Mouse (Mus musculus): ENCODE results near the gene Dnaja4.

Dnaja4 gene

GRCm38 (mm10) chr9:54698318-54699086 is at the start of gene Dnaja4:
TSS of gene Dnaja4 (plus strand) at chr9:54698873.
- no peaks in the 10 kb centered on the region for H3K36me3 ChIP-seq (ENCODE audit: control insufficient read depth, insufficient read depth, low read length, poor library complexity, severe bottlenecking)
- peaks cover 3% of the 10 kb centered on the region; the same call in 1 of the 2 replicates for H3K27me3 ChIP-seq (ENCODE audit: control insufficient read depth, insufficient read depth, low read length, poor library complexity, severe bottlenecking)
- no peak for DNase-seq (ENCODE audit: low read depth, low spot score)

GRCm38 (mm10) chr9:54649360-54649759 is 49.3 kb upstream of the Dnaja4 start:
- H3K27me3 ChIP-seq (ENCODE audit: control insufficient read depth, insufficient read depth, low read length, poor library complexity, severe bottlenecking): no peaks in the 10 kb centered on the region

GRCm38 (mm10) chr9:54652778-54653177 is 45.9 kb upstream of the Dnaja4 start:
- Histone ChIP-seq H3K27me3 (ENCODE audit: control insufficient read depth, insufficient read depth, low read length, poor library complexity, severe bottlenecking) (no peaks in the 10 kb centered on the region), H3K36me3 (ENCODE audit: control insufficient read depth, insufficient read depth, low read length, poor library complexity, severe bottlenecking) (no peaks in the 10 kb centered on the region)
- no peak for DNase-seq (ENCODE audit: low read depth, low spot score)

More at GRCm38 (mm10) chr9:54649360-54649759, 49.3 kb upstream of the Dnaja4 start:
- H3K36me3 ChIP-seq (ENCODE audit: control insufficient read depth, insufficient read depth, low read length, poor library complexity, severe bottlenecking): no peaks in the 10 kb centered on the region
- no peak for DNase-seq (ENCODE audit: low read depth, low spot score)

- no peaks in the 10 kb centered on the region for H3K36me3 ChIP-seq (ENCODE audit: control insufficient read depth, insufficient read depth, low read length, poor library complexity, severe bottlenecking)
- H3K27me3 ChIP-seq (ENCODE audit: control insufficient read depth, insufficient read depth, low read length, poor library complexity, severe bottlenecking): no peaks in the 10 kb centered on the region
- no peak for DNase-seq (ENCODE audit: low read depth, low spot score)
These were observed 42.8 kb upstream of the Dnaja4 start for GRCm38 (mm10) chr9:54655846-54656245.

GRCm38 (mm10) chr9:54656402-54656801 is 42.3 kb upstream of the Dnaja4 start:
- H3K36me3 ChIP-seq (ENCODE audit: control insufficient read depth, insufficient read depth, low read length, poor library complexity, severe bottlenecking): no peaks in the 10 kb centered on the region
- no peaks in the 10 kb centered on the region for H3K27me3 ChIP-seq (ENCODE audit: control insufficient read depth, insufficient read depth, low read length, poor library complexity, severe bottlenecking)
- no peak for DNase-seq (ENCODE audit: low read depth, low spot score)

GRCm38 (mm10) chr9:54658773-54659172 is 39.9 kb upstream of the Dnaja4 start:
- no peak for DNase-seq (ENCODE audit: low read depth, low spot score)
- no peaks in the 10 kb centered on the region for H3K27me3 ChIP-seq (ENCODE audit: control insufficient read depth, insufficient read depth, low read length, poor library complexity, severe bottlenecking)
- no peaks in the 10 kb centered on the region for H3K36me3 ChIP-seq (ENCODE audit: control insufficient read depth, insufficient read depth, low read length, poor library complexity, severe bottlenecking)

- Histone ChIP-seq H3K36me3 (ENCODE audit: control insufficient read depth, insufficient read depth, low read length, poor library complexity, severe bottlenecking) (no peaks in the 10 kb centered on the region), H3K27me3 (ENCODE audit: control insufficient read depth, insufficient read depth, low read length, poor library complexity, severe bottlenecking) (no peaks in the 10 kb centered on the region)
- no peak for DNase-seq (ENCODE audit: low read depth, low spot score)
These were observed 36.9 kb upstream of the Dnaja4 start, which contains the start of gene Acsbg1 for GRCm38 (mm10) chr9:54661605-54662377. TSS of gene Acsbg1 (minus strand) at chr9:54661870.

GRCm38 (mm10) chr9:54664358-54664757 is 34.3 kb upstream of the Dnaja4 start:
- Histone ChIP-seq H3K36me3 (ENCODE audit: control insufficient read depth, insufficient read depth, low read length, poor library complexity, severe bottlenecking) (no peaks in the 10 kb centered on the region), H3K27me3 (ENCODE audit: control insufficient read depth, insufficient read depth, low read length, poor library complexity, severe bottlenecking) (no peaks in the 10 kb centered on the region)
- no peak for DNase-seq (ENCODE audit: low read depth, low spot score)

- H3K36me3 ChIP-seq (ENCODE audit: control insufficient read depth, insufficient read depth, low read length, poor library complexity, severe bottlenecking): no peaks in the 10 kb centered on the region
- H3K27me3 ChIP-seq (ENCODE audit: control insufficient read depth, insufficient read depth, low read length, poor library complexity, severe bottlenecking): no peaks in the 10 kb centered on the region
- no peak for DNase-seq (ENCODE audit: low read depth, low spot score)
These were observed 32.6 kb upstream of the Dnaja4 start for GRCm38 (mm10) chr9:54666116-54666515.

- DNase-seq (ENCODE audit: low read depth, low spot score): no peak
- Histone ChIP-seq H3K36me3 (ENCODE audit: control insufficient read depth, insufficient read depth, low read length, poor library complexity, severe bottlenecking) (no peaks in the 10 kb centered on the region), H3K27me3 (ENCODE audit: control insufficient read depth, insufficient read depth, low read length, poor library complexity, severe bottlenecking) (no peaks in the 10 kb centered on the region)
These were observed 30.2 kb upstream of the Dnaja4 start for GRCm38 (mm10) chr9:54668455-54668854.

- Histone ChIP-seq H3K27me3 (ENCODE audit: control insufficient read depth, insufficient read depth, low read length, poor library complexity, severe bottlenecking) (no peaks in the 10 kb centered on the region), H3K36me3 (ENCODE audit: control insufficient read depth, insufficient read depth, low read length, poor library complexity, severe bottlenecking) (no peaks in the 10 kb centered on the region)
- DNase-seq (ENCODE audit: low read depth, low spot score): no peak
These were observed 26.7 kb upstream of the Dnaja4 start for GRCm38 (mm10) chr9:54671962-54672361.

- DNase-seq (ENCODE audit: low read depth, low spot score): no peak
- Histone ChIP-seq H3K27me3 (ENCODE audit: control insufficient read depth, insufficient read depth, low read length, poor library complexity, severe bottlenecking) (no peaks in the 10 kb centered on the region), H3K36me3 (ENCODE audit: control insufficient read depth, insufficient read depth, low read length, poor library complexity, severe bottlenecking) (no peaks in the 10 kb centered on the region)
These were observed 24.8 kb upstream of the Dnaja4 start for GRCm38 (mm10) chr9:54673887-54674286.

GRCm38 (mm10) chr9:54676531-54676986 is 22.1 kb upstream of the Dnaja4 start:
- Histone ChIP-seq H3K27me3 (ENCODE audit: control insufficient read depth, insufficient read depth, low read length, poor library complexity, severe bottlenecking) (no peaks in the 10 kb centered on the region), H3K36me3 (ENCODE audit: control insufficient read depth, insufficient read depth, low read length, poor library complexity, severe bottlenecking) (no peaks in the 10 kb centered on the region)
- DNase-seq (ENCODE audit: low read depth, low spot score): peak; percentile 62

- no peak for DNase-seq (ENCODE audit: low read depth, low spot score)
- Histone ChIP-seq H3K36me3 (ENCODE audit: control insufficient read depth, insufficient read depth, low read length, poor library complexity, severe bottlenecking) (no peaks in the 10 kb centered on the region), H3K27me3 (ENCODE audit: control insufficient read depth, insufficient read depth, low read length, poor library complexity, severe bottlenecking) (no peaks in the 10 kb centered on the region)
These were observed 15.8 kb upstream of the Dnaja4 start for GRCm38 (mm10) chr9:54682846-54683245.
